9 mouse cellular contexts compared by ENCODE assay signal in genomic region chr9:73089222-73089920, GRCm38 (mm10). TPM values are rescaled to one million over a fixed set of nuclear protein-coding genes. Genes with fewer than 3 reads are reported as not detected.
DNase-seq lines count a peak whose midpoint lies in the region; ATAC-seq and TF ChIP-seq lines count a peak whose summit lies in the region.
"Had no signal": no experiment of that assay in that cellular context is flagged by ENCODE, and none has a peak within 500 bp of the region (broad histone marks: within the 10 kb centered on the region; RNA-seq: fewer than 3 reads in every experiment).

No protein-coding gene starts in this region.

- dilution Hi-C loops in CH12.LX (cut with MboI; ENCODE audit: extremely low pct_ligation_motif_present, extremely low pct_unique_long_range_greater_than_20kb, low sequenced_read_pairs): no loop called here

- TF ChIP-seq RAD21 in CH12.LX (IDR thresholded peaks at IDR 0.05; ENCODE audit: low read depth, low read length): no peak

- no peak for TF ChIP-seq EP300 in CH12.LX (IDR thresholded peaks at IDR 0.05; ENCODE audit: low read length)

- H3K4me2 ChIP-seq in CH12.LX (ENCODE audit: insufficient read depth, low read depth, poor library complexity, severe bottlenecking): no peak overlapping the region
- H3K4me2 ChIP-seq in lung, embryonic 15.5 days: peak overlapping the region; percentile 16
- H3K4me2 ChIP-seq in midbrain, embryonic 16.5 days (ENCODE audit: low read length): no peak overlapping the region

- H3K4me1 ChIP-seq in CH12.LX (ENCODE audit: control insufficient read depth in 1 of 2, insufficient read depth in 2 of 2): peaks cover 2 to 61% of the 10 kb centered on the region in 2 experiments; a peak in 2 of 4 replicates
- peaks cover 8% of the 10 kb centered on the region; the same call in 1 of the 2 replicates for H3K4me1 ChIP-seq in lung, embryonic 15.5 days
- H3K4me1 ChIP-seq in midbrain, embryonic 16.5 days (ENCODE audit: control insufficient read depth, insufficient read depth, low read length): no peaks in the 10 kb centered on the region

- DNase-seq in CH12.LX (ENCODE audit: extremely low read depth) (peak; percentile 53), MN1 (ENCODE audit: low spot score) (no peak)
- DNase-seq in spleen, postnatal 4 days (ENCODE audit: low spot score in 2 of 2): peak; percentile 42 to 69
- DNase-seq in retina, embryonic 14.5 days (ENCODE audit: low spot score): no peak
- DNase-seq in right cerebral cortex, postnatal 36 days (ENCODE audit: low spot score in 2 of 2): no peak

- WGBS in lung, embryonic 15.5 days: 45% methylated on average over 16 of the region's 16 CpGs
- WGBS in midbrain, embryonic 16.5 days: 83% methylated on average over 16 of the region's 16 CpGs

- H3K27me3 ChIP-seq in CH12.LX (replicated peaks): no peaks in the 10 kb centered on the region
- H3K27me3 ChIP-seq in lung, embryonic 15.5 days: no peaks in the 10 kb centered on the region
- H3K27me3 ChIP-seq in midbrain, embryonic 16.5 days (ENCODE audit: control insufficient read depth, insufficient read depth, low read depth, low read length): no peaks in the 10 kb centered on the region; the same call in 1 of the 2 replicates

- H3K27ac ChIP-seq in CH12.LX (ENCODE audit: insufficient read depth, low read depth): no peak overlapping the region
- peak overlapping the region; percentile 72 for H3K27ac ChIP-seq in lung, embryonic 15.5 days
- no peak overlapping the region for H3K27ac ChIP-seq in midbrain, embryonic 16.5 days (ENCODE audit: low read length)

- no peak overlapping the region for H3K4me3 ChIP-seq in CH12.LX (replicated peaks in 1 of 3; ENCODE audit: low read depth in 2 of 3, low read length in 2 of 3, poor library complexity in 1 of 3)
- H3K4me3 ChIP-seq in lung, embryonic 15.5 days: no peak overlapping the region
- H3K4me3 ChIP-seq in midbrain, embryonic 16.5 days (ENCODE audit: low read depth, low read length): no peak overlapping the region
- H3K4me3 ChIP-seq: myocyte had no signal

- no peak for TF ChIP-seq CTCF in CH12.LX (conservative IDR thresholded peaks at IDR 0.05 in 1 of 2, IDR thresholded peaks at IDR 0.05 in 1 of 2; ENCODE audit: low read depth in 2 of 2, low read length in 2 of 2)

- H3K9me3 ChIP-seq in CH12.LX (replicated peaks; ENCODE audit: low read length): no peaks in the 10 kb centered on the region
- H3K9me3 ChIP-seq in lung, embryonic 15.5 days: no peaks in the 10 kb centered on the region
- no peaks in the 10 kb centered on the region for H3K9me3 ChIP-seq in midbrain, embryonic 16.5 days (replicated peaks; ENCODE audit: control insufficient read depth, low read length, poor library complexity, severe bottlenecking)

- no peak for TF ChIP-seq POLR2A in CH12.LX (IDR thresholded peaks at IDR 0.05; ENCODE audit: low read depth, low read length)

- in situ Hi-C loops in CH12.LX (cut with MboI; ENCODE audit: low pct_ligation_motif_present, low pct_unique_long_range_greater_than_20kb, low sequenced_read_pairs): loop anchor here (25.0 kb wide), 1 partner anchor 327 kb away; no protein-coding TSS in a partner anchor

- H3K79me2 ChIP-seq in CH12.LX (replicated peaks; ENCODE audit: control insufficient read depth, extremely low read depth, insufficient read depth, poor library complexity, severe bottlenecking): no peaks in the 10 kb centered on the region

- H3K36me3 ChIP-seq in CH12.LX (replicated peaks in 1 of 2; ENCODE audit: control insufficient read depth in 1 of 2, insufficient read depth in 1 of 2, low read length in 1 of 2): peaks cover 12 to 31% of the 10 kb centered on the region in 2 experiments
- H3K36me3 ChIP-seq in lung, embryonic 15.5 days: no peaks in the 10 kb centered on the region
- H3K36me3 ChIP-seq in midbrain, embryonic 16.5 days (ENCODE audit: control insufficient read depth, insufficient read depth, low read length): no peaks in the 10 kb centered on the region

- no peak overlapping the region for H3K9ac ChIP-seq in CH12.LX (ENCODE audit: insufficient read depth, low read depth)
- no peak overlapping the region for H3K9ac ChIP-seq in lung, embryonic 15.5 days
- no peak overlapping the region for H3K9ac ChIP-seq in midbrain, embryonic 16.5 days (ENCODE audit: low read depth, low read length)

- ATAC-seq in common myeloid progenitor, adult 5-6 weeks (replicated peaks; ENCODE audit: low read depth, poor library complexity, severe bottlenecking): peak; percentile 75
- ATAC-seq in lung, embryonic 15.5 days (ENCODE audit: borderline replicate concordance, extremely low read depth, low FRiP score, low TSS enrichment): peak; percentile 64; the same call in 1 of the 2 replicates
- no peak for ATAC-seq in midbrain, embryonic 16.5 days

TF ChIP-seq in CH12.LX, 34 proteins besides CTCF, POLR2A, EP300 and RAD21:
- TF ChIP-seq JUND (conservative IDR thresholded peaks at IDR 0.05; ENCODE audit: low read depth, low read length) (no peak), MAFK (IDR thresholded peaks at IDR 0.05; ENCODE audit: insufficient replicate concordance, low read length) (0 out of 2 replicates have a peak, but pooled peaks have one; percentile 29)

RNA-seq across cellular contexts. Expression of gene Khdc3, which starts 12.3 kb away (rescaled TPM):
- total RNA-seq in CH12.LX (2012; rRNA removed) (0.17 and 0.21 TPM in 2 replicates), CH12.LX (2014; rRNA removed) (0.58 and 0.86 TPM in 2 replicates)
- 0.70 and 0.84 TPM in 2 replicates for polyA plus RNA-seq in CH12.LX (2012; ENCODE audit: insufficient read length, low read depth)
- not detected in 2 replicates for total RNA-seq in common myeloid progenitor, adult 5-6 weeks (2017)
- 0.09 TPM in 1 of 2 replicates, not detected in the other for polyA plus RNA-seq in lung, embryonic 15.5 days (2015; fragmentation: Nextera tagmentation; extraction: Ambion mirVana)
- polyA plus RNA-seq in midbrain, embryonic 16.5 days (2015; fragmentation: Nextera tagmentation; extraction: Ambion mirVana): 0.24 and 0.25 TPM in 2 replicates
- polyA plus RNA-seq: myocyte had no signal

RNA-seq across cellular contexts. Expression of gene Gm20509, which starts 12.9 kb away (rescaled TPM):
- total RNA-seq in CH12.LX (2012; rRNA removed): not detected in 2 replicates
- not detected in 2 replicates for total RNA-seq in CH12.LX (2014; rRNA removed)
- polyA plus RNA-seq in CH12.LX (2012; ENCODE audit: insufficient read length, low read depth): not detected in 2 replicates
- not detected in 2 replicates for total RNA-seq in common myeloid progenitor, adult 5-6 weeks (2017)
- polyA plus RNA-seq in lung, embryonic 15.5 days (2015; fragmentation: Nextera tagmentation; extraction: Ambion mirVana): not detected in 2 replicates
- not detected in 2 replicates for polyA plus RNA-seq in midbrain, embryonic 16.5 days (2015; fragmentation: Nextera tagmentation; extraction: Ambion mirVana)
- polyA plus RNA-seq: myocyte had no signal

RNA-seq across cellular contexts. Expression of gene Rsl24d1, which starts 23.9 kb away (rescaled TPM):
- total RNA-seq in CH12.LX (2012; rRNA removed) (108 and 154 TPM in 2 replicates), CH12.LX (2014; rRNA removed) (335 and 365 TPM in 2 replicates)
- polyA plus RNA-seq in CH12.LX (2012; ENCODE audit: insufficient read length, low read depth): 193 and 202 TPM in 2 replicates
- total RNA-seq in common myeloid progenitor, adult 5-6 weeks (2017): 217 and 257 TPM in 2 replicates
- 98.4 and 108 TPM in 2 replicates for polyA plus RNA-seq in lung, embryonic 15.5 days (2015; fragmentation: Nextera tagmentation; extraction: Ambion mirVana)
- 103 and 109 TPM in 2 replicates for polyA plus RNA-seq in midbrain, embryonic 16.5 days (2015; fragmentation: Nextera tagmentation; extraction: Ambion mirVana)

RNA-seq across cellular contexts. Expression of gene Rab27a, which starts 44.7 kb away (rescaled TPM):
- total RNA-seq in CH12.LX (2012; rRNA removed): 14.8 and 15.1 TPM in 2 replicates
- total RNA-seq in CH12.LX (2014; rRNA removed): 20.0 and 20.5 TPM in 2 replicates
- 24.7 and 25.6 TPM in 2 replicates for polyA plus RNA-seq in CH12.LX (2012; ENCODE audit: insufficient read length, low read depth)
- total RNA-seq in common myeloid progenitor, adult 5-6 weeks (2017): 55.6 and 67.6 TPM in 2 replicates
- 8.8 and 10.1 TPM in 2 replicates for polyA plus RNA-seq in lung, embryonic 15.5 days (2015; fragmentation: Nextera tagmentation; extraction: Ambion mirVana)
- polyA plus RNA-seq in midbrain, embryonic 16.5 days (2015; fragmentation: Nextera tagmentation; extraction: Ambion mirVana): 3.3 and 3.6 TPM in 2 replicates

RNA-seq across cellular contexts. Expression of gene Pigb, which starts 49.2 kb away (rescaled TPM):
- 5.7 and 6.7 TPM in 2 replicates for total RNA-seq in CH12.LX (2012; rRNA removed)
- 2.8 and 3.8 TPM in 2 replicates for total RNA-seq in CH12.LX (2014; rRNA removed)
- polyA plus RNA-seq in CH12.LX (2012; ENCODE audit: insufficient read length, low read depth): 13.6 and 15.9 TPM in 2 replicates
- total RNA-seq in common myeloid progenitor, adult 5-6 weeks (2017): 15.6 and 17.4 TPM in 2 replicates
- polyA plus RNA-seq in lung, embryonic 15.5 days (2015; fragmentation: Nextera tagmentation; extraction: Ambion mirVana): 9.5 and 12.7 TPM in 2 replicates
- 14.9 and 18.6 TPM in 2 replicates for polyA plus RNA-seq in midbrain, embryonic 16.5 days (2015; fragmentation: Nextera tagmentation; extraction: Ambion mirVana)

Comparison
In these comparisons a context has a peak if more than half of its experiments do, and no peak if none do; other contexts are left out.
1. DNase-seq: peak in CH12.LX (single experiment) and spleen, postnatal 4 days (2 of 2); none in retina, embryonic 14.5 days (single experiment), MN1 (single experiment) and right cerebral cortex, postnatal 36 days (0 of 2).